Mouse (Mus musculus) layer of hippocampus, adult 11-12 months (tissue): ENCODE data around the gene Tmem186.

Experiments
- DNase-seq: peaks from one replicate; pipeline ENCODE4 v3.0.0; 2022; ENCODE audit warnings: low spot score

Gene Tmem186

GRCm38 (mm10) chr16:8612214-8613005 is 25.1 kb downstream of the Tmem186 start:
- DNase-seq = no peak

- no peak for DNase-seq
Observed at GRCm38 (mm10) chr16:8610397-8610796, 27.1 kb downstream of the Tmem186 start.

DNA sequence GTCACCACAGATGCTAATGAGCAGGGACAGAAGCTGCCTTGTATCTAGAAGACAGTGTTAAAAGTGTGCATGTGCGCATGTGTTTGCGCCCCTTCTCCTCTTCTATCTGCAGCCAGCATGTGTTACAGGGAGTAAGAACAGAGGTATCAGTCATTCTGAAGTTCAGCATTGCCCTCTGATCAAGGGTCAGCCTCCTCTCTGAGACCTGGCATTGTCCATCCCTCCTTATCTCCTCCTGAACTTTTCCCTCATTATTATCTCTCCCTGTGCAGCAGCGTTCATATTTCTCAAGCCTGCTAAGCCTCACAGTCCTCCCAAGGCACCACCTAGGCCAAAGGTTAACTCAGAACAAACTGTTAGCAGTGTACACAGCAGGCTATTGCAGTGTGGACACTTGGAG is 33.7 kb downstream of the Tmem186 start:
- no peak for DNase-seq

DNA sequence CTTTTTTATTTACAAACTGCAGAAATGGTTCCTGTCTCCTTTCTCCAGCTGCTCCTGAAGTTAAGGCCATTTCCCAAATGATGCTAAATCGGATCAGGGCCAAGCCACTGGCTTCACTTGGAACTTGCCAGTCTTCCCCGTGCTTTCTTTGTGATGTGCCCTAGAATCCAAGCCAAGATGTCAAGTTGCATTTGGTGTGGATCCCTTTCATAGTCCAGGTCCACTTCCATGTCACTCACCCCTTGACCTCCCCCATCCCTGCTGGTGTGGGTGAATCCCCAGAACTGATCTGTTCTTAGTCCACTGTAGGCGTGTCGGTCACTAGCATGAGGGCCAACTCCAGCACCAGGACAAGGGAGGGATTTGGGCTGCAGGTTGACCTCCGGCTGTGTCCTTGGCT is 40.0 kb downstream of the Tmem186 start:
- no peak for DNase-seq

DNA sequence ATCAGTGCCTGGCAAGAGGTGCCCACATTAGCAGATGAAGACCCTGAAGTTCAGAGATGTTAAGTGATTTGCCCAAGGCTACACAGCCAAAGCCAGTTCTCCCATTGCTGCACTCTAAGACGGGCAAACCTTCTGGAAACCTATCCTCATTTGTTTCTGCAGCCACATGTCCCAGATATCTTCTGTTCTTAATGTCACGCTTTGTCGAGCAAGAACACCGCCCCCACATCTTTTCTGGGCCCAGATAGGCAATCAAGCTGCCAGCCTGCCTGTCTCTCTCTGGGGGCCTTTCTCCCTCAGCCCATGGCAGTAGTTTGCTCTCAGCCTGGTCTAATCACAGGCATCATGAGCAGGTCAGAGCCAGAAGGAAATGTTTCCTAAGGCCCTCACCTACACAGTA is 41.2 kb downstream of the Tmem186 start:
- peak; percentile 37 for DNase-seq

DNA sequence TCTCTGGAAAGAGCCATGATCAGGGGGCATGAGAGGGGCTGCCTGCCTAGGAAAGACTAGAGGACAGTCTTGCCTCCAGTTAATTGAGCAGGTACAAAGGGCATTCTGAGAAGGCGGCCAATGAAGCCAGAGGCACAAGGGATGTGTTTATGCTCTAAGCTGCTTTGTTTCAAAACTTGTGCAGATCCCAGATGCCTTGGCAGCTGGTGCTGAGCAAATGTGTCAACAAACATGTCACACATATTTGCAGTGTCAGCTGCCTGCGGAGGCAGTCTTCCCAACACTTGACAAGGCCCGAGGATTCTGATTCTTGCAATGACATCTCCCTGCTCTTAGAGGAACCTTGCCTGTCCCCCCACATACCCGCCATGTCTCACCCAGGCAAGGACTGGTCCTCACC is 42.1 kb downstream of the Tmem186 start:
- peak; percentile 72 for DNase-seq

- no peak for DNase-seq
Observed at GRCm38 (mm10) chr16:8585056-8585455, 52.5 kb downstream of the Tmem186 start.

GRCm38 (mm10) chr16:8584248-8584647 is 53.3 kb downstream of the Tmem186 start:
- DNase-seq = no peak
